ENCODE assay signal across 9 mouse cellular contexts in the genomic region with DNA sequence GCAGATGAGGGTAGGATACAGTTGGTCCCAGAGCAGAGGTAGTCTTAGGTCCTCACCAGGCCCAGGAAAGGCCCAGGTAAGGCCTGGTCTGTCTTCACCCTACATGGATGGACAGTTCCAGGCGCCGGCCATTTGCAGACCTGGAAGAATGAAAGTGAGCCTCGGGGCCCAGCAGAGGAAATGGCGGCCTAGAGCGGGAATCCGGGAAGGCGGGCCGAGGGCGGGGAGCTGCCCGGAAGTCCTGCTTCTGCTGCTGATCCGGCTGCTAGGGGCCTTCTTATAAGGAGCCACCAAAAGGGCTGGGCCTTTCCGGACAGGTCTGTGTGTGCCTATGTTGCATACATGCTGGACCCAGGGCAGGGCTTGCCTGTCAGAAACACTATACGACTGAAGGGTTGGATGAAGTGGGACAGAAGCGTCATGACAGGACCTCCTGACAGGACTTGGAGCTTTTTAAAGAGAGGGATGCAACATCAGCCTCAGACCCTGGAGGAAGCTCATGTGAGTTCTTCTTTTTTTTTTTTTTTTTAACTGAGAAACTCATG. TPM values are rescaled to one million over a fixed set of nuclear protein-coding genes. Genes with fewer than 3 reads are reported as not detected.
DNase-seq lines count a peak whose midpoint lies in the region; TF ChIP-seq lines count a peak whose summit lies in the region.
"Had no signal": no experiment of that assay in that cellular context is flagged by ENCODE, and none has a peak within 500 bp of the region (broad histone marks: within the 10 kb centered on the region; RNA-seq: fewer than 3 reads in every experiment).

No protein-coding gene starts in this region.

- no peaks in the 10 kb centered on the region for H3K9me3 ChIP-seq in E14TG2a.4 (ENCODE audit: low read length)
- H3K9me3 ChIP-seq: heart, embryonic 13.5 days had no signal

- peaks cover 68% of the 10 kb centered on the region for H3K36me3 ChIP-seq in heart, adult 2 months (ENCODE audit: control insufficient read depth, insufficient read depth, low read length)
- H3K36me3 ChIP-seq in C2C12 (ENCODE audit: control insufficient read depth, insufficient read depth) = peaks cover 97% of the 10 kb centered on the region
- H3K36me3 ChIP-seq in E14TG2a.4 (ENCODE audit: insufficient read depth, low read length) = no peaks in the 10 kb centered on the region

- WGBS in heart, adult 2 months = 33% methylated on average over 14 of the region's 14 CpGs

- no peak for TF ChIP-seq CTCF in heart, adult 2 months (IDR thresholded peaks at IDR 0.05)
- TF ChIP-seq CTCF in C2C12 (IDR thresholded peaks at IDR 0.05; ENCODE audit: control insufficient read depth, insufficient read depth, insufficient read length) = no peak
- TF ChIP-seq CTCF in E14TG2a.4 (conservative IDR thresholded peaks at IDR 0.05; ENCODE audit: low read length) = no peak

- peak overlapping the region; percentile 28; the same call in 1 of the 2 replicates for H3K9ac ChIP-seq in heart, adult 2 months (ENCODE audit: low read depth, low read length)
- H3K9ac ChIP-seq: heart, embryonic 13.5 days had no signal

- peaks cover 15% of the 10 kb centered on the region for H3K79me2 ChIP-seq in heart, adult 2 months (replicated peaks; ENCODE audit: control insufficient read depth, insufficient read depth, low read length)
- H3K79me2 ChIP-seq in C2C12 (ENCODE audit: control insufficient read depth, insufficient read depth) = peaks cover 100% of the 10 kb centered on the region

- intact Hi-C loops in heart, adult 2 months (cut with DNase I) = loop anchor here (2.0 kb wide), 1 partner anchor 17 kb away; no protein-coding TSS in a partner anchor

- H3K4me1 ChIP-seq in heart, adult 2 months (ENCODE audit: control insufficient read depth, insufficient read depth, low read length) = peaks cover 53% of the 10 kb centered on the region
- H3K4me1 ChIP-seq in E14TG2a.4 (replicated peaks; ENCODE audit: low read depth, low read length) = peaks cover 45% of the 10 kb centered on the region

- peaks cover 97% of the 10 kb centered on the region for H3K79me3 ChIP-seq in C2C12 (ENCODE audit: low read depth)

- 0 out of 2 replicates have a peak, but pooled peaks have one; percentile 33 for TF ChIP-seq EP300 in heart, adult 2 months (IDR thresholded peaks at IDR 0.05; ENCODE audit: insufficient read depth, low read depth, low read length)

- peak; percentile 40; the same call in 1 of the 2 replicates for TF ChIP-seq POLR2A in heart, adult 2 months (IDR thresholded peaks at IDR 0.05; ENCODE audit: insufficient read depth, low read depth, low read length)

- DNase-seq in heart, adult 2 months = peak; percentile 84
- no peak for DNase-seq in heart, postnatal 4 days
- peak; percentile 82 for DNase-seq in kidney, postnatal 36 days
- no peak for DNase-seq in retina, postnatal 1 day
- no peak for DNase-seq in ovary, adult 18-20 months (ENCODE audit: low spot score)
- DNase-seq: thymus, postnatal 36 days had no signal

- peak overlapping the region; percentile 66 for H3ac ChIP-seq in C2C12 (ENCODE audit: control insufficient read depth, insufficient read length, low read depth)

- H3K27ac ChIP-seq in heart, adult 2 months = peak overlapping the region; percentile 89
- H3K27ac ChIP-seq: heart, embryonic 13.5 days had no signal

- peak overlapping the region; percentile 35 for H3K4me3 ChIP-seq in heart, adult 2 months
- peak overlapping the region; percentile 40 for H3K4me3 ChIP-seq in C2C12 (ENCODE audit: insufficient read depth, poor library complexity, severe bottlenecking)
- peak overlapping the region; percentile 29; the same call in 1 of the 2 replicates for H3K4me3 ChIP-seq in E14TG2a.4 (replicated peaks; ENCODE audit: low read length)
- H3K4me3 ChIP-seq: heart, embryonic 13.5 days had no signal

- no peaks in the 10 kb centered on the region for H3K27me3 ChIP-seq in heart, adult 2 months (ENCODE audit: control insufficient read depth, insufficient read depth, low read length)
- H3K27me3 ChIP-seq in C2C12 (ENCODE audit: control insufficient read depth, insufficient read depth, insufficient read length) (no peaks in the 10 kb centered on the region), E14TG2a.4 (ENCODE audit: insufficient read depth, low read length) (peaks cover 19% of the 10 kb centered on the region)
- H3K27me3 ChIP-seq: heart, embryonic 13.5 days had no signal

TF ChIP-seq in C2C12, 6 proteins besides CTCF, POLR2A, EP300 and RAD21:
- TF ChIP-seq FOSL1 (IDR thresholded peaks at IDR 0.05; ENCODE audit: insufficient read depth, low read length, poor library complexity, severe bottlenecking) = no peak
- peak; percentile 72 for TF ChIP-seq MAX (IDR thresholded peaks at IDR 0.05)
- no peak for TF ChIP-seq MYOD1 (IDR thresholded peaks at IDR 0.05; ENCODE audit: control insufficient read depth, insufficient read length, low read depth)

RNA-seq across cellular contexts. Expression of gene Ppara, which starts 50.5 kb away (rescaled TPM):
- total RNA-seq in heart, adult 2 months (2021) = 10 to 100 TPM; 53.1 to 60.7 TPM
- polyA plus RNA-seq in heart, adult 2 months (2012; rRNA removed) = 12.9 and 25.4 TPM in 2 replicates
- total RNA-seq in heart, postnatal 4 days (2021) = 10 to 100 TPM; 24.0 to 29.6 TPM
- polyA plus RNA-seq in C2C12 (2012; fragmentation: generic; extraction: Trizol) = 0.08 TPM

Comparison
In these comparisons a context has a peak if more than half of its experiments do, and no peak if none do; other contexts are left out.
1. DNase-seq: peak in heart, adult 2 months (2 of 2) and kidney, postnatal 36 days (2 of 2); none in heart, postnatal 4 days (single experiment), retina, postnatal 1 day (single experiment) and ovary, adult 18-20 months (single experiment).
2. Peak in every context shown above with its lines, with median percentiles within 50 percentile points of each other: H3K4me3 ChIP-seq.